Mouse (Mus musculus) R1 (cell line): ENCODE measurements at regions not wholly inside any gene's neighbourhood (a gene's known extent, or its start where the extent isn't known, plus 50 kb on each side); places are given as distances from the start of the nearest gene placed in this dataset.

Experiments used
- DNase-seq: peaks from one replicate; pipeline ENCODE4 v3.0.0-alpha.2; 2018; ENCODE audit warnings: low read depth, low spot score

DNA sequence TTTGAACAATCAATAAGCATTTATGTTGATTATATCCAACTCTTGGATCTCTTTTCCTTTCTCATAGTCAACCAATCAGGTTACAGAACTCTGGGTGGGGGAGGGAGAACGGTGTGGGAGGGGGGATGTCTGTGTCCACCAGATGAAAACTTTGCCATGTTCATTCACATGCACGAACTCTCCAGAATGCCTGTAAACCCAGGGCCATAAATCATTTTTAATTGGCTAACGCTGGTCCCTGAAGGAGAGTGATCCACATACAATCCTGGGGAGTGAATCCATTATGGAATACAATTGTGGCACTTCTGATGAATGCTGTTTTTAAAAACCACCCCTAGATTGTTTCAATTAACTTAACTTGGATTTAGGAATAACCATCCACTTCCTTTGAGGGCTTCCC is 194.1 kb upstream of the Prickle1 start:
- DNase-seq, result no peak

GRCm38 (mm10) chr15:93787361-93787760 is 191.7 kb upstream of the Prickle1 start:
- no peak for DNase-seq

GRCm38 (mm10) chr15:93785846-93786412 is 190.2 kb upstream of the Prickle1 start:
- no peak for DNase-seq

DNA sequence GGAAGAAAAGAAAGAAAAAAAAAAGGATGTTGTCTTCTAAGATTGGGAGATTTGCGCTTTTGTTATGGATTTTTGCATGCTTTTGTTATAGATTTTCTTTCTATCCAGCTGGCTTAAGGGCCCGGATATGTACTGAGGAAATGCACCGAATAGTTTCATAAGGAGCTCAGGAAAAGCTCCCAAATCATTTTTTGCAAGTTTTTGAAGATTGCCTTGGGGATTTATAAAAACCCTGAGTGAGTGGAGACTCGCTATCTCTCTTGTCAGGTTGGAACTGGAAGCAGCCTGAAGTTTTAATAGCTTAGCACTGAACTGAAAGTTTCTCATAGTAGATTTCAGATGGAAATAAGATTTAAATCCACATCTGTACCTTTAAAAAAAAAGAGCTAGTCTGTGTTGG is 188.0 kb upstream of the Prickle1 start:
- DNase-seq, result no peak

DNA sequence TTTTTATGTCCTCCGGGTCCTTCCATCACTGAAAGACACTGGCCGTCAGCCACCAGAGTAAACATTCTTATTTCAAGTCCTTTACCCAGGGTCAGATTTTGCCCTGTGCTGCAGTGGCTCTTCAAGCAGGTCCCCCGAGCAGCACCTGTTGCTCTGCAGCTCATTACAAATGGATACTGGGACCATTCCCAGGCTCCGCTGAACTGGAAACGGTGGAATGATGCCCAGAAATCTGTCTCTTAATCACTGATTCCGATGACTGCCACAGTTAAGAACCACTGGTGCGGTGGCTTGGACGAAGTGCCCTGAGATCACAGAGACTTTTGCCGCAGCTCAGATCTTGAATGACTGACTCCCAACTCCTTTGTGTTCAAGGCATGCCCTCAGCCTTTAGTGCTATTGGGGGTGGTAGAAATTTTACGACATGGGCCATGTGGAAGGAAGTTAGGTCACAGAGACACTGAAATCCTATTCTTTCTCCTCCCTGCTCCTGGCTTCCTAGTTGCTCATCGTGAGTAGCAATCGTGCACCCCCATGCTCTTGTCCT is 179.6 kb upstream of the Prickle1 start:
- no peak for DNase-seq

DNA sequence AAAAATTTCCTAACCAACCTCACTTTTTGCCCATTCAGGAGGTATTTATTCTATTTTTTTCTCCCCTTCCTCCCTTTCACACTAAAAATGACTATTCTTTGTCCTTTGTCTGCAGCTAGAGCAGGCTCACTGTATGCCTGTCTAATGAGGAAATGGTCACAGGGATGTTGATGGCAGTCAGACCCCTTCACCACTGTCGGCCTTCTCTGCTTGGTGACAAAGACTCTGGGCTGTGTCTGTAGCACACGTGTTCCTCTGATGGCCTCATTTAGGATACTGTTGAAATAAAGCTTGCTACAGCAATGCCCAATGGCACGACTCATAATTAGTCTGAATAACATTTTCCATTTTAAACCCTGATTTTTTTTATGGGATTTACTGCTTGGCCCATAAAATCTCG is 178.6 kb upstream of the Prickle1 start:
- DNase-seq, result no peak

GRCm38 (mm10) chr15:93766981-93767380 is 171.3 kb upstream of the Prickle1 start:
- no peak for DNase-seq

GRCm38 (mm10) chr15:93763047-93763446 is 167.4 kb upstream of the Prickle1 start:
- DNase-seq, result no peak

DNA sequence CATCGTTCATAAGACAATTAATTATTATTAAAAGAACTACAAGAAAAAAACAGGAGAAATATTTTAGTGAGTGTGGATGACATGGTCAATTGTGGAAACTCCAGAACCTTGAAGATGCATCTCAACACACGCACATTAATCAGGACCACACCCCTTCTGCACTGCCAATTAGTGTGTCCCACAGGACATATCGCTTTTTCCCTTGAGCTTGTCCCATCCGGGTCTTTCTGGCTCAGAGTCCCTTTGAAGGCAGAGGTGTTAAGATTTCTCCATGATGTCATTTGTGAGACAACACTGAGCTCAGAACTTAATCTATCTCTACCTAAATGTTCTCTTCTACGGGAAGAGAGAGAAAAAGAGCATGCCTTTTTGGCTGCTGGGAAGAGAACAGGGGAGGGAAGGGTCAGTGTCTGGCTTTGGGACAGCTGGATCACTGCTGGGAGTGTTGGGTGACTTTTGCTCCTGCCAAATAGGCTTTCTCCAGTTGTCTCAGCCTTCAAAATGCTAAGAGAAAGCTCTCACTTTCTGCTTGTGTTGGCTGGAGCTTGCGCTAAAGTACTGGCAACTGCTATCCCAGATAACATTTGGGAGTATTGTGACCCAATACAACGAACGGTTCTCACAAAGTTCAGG is 162.6 kb upstream of the Prickle1 start:
- no peak for DNase-seq

GRCm38 (mm10) chr15:93755989-93756388 is 160.3 kb upstream of the Prickle1 start:
- DNase-seq, result no peak

DNA sequence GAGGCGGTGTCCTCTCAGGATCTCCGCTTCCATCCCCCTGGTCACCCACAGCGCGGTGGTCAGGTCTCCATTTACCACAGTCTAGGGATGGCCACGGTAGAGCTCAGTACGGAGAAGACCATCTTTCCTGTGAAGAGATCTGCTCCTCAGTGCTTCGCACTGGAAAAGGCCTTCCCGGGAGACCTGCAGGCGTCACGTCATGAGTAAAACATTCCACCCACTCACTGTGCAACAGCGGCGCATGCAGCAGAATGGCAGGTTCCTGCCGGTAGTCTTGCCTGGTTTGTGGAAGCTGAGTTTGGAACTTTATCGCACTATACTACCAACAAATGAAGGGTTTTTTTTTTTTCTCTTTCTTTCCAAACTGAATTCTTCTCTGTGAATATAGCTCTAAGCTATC is 156.1 kb upstream of the Prickle1 start:
- peak; percentile 13 for DNase-seq

DNA sequence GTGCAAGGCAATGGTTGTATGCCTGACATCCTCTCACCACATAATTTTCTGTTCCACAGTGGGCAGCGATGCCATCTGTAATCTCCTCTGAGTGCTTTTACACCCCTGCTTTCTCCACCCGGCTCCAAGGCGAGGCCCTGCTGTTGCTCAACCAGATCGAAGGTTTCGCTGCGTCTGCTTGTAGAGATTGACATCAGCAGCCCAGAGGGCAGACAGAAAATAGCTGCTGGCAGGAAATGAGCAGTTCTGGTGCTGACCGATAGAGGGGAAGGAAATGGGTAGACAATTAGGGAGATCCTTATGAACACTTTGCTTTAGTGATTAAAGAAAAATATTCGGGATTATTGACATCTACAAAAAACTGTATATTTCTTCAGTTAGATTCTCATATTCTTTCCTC is 155.3 kb upstream of the Prickle1 start:
- DNase-seq, result peak; percentile 18

- no peak for DNase-seq
Observed at GRCm38 (mm10) chr15:93744191-93744945, 148.7 kb upstream of the Prickle1 start.

- DNase-seq, result no peak
Observed at GRCm38 (mm10) chr15:93733731-93734510, 138.2 kb upstream of the Prickle1 start.

- DNase-seq, result no peak
Observed at GRCm38 (mm10) chr15:93732825-93733224, 137.1 kb upstream of the Prickle1 start.

DNA sequence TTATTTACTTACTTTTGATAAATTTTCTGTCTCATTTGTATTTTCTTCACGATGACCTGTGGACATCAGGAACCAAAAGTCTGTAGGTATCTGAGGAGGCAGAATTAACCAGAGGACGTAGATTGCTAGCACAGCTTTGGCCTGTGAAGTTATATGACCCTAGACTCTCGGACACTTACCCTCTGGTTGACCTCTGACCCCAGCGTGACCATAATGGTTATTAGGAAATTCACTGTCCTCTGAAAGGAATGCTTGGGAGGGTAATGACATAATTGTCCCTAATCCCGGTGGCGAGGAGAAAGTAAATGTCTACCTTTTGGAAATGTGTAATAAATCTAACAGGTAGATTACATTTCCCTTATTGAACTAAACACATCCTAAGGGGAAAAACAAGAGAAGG is 135.5 kb upstream of the Prickle1 start:
- DNase-seq, result no peak

GRCm38 (mm10) chr15:93715443-93715842 is 119.8 kb upstream of the Prickle1 start:
- no peak for DNase-seq

DNA sequence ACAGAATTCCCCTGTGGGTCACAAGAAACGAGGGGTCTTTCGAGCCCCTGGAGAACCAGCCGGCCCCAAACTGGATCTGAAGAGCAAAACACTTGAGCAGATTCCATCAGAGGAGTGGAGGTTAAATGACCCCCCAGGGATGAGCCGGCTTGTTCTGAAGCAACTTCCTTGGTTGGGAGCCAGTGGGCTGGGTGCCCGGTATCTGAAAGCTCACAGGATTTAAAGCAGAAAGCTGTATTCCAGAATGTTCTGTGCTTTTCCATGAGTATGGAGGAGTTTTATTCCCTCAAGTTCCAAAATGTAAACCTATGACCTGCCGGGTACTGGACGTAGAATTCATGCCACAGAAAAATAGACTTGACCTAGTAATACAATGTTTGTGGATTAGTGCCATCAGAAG is 117.7 kb upstream of the Prickle1 start:
- DNase-seq, result no peak

DNA sequence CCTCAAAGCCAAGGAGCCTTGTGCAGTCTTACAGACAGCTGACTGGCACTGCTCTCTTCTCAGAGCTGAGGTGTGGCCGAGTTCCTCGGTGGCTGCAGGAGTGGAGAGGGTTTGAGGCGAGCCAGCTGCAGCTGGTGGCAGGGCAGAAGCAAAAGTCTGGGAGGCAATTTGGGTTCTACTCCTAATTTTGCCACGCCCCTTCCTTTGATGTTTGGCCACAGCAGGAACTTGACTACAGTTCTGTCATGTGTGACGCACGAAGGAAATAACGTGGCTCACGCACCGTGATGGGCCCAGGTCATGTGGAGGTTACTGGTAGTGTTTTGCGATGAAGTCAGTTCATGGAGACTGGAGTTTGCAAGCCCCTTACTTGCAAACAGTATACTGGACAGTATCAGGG is 116.9 kb upstream of the Prickle1 start:
- no peak for DNase-seq

GRCm38 (mm10) chr15:93711150-93711784 is 115.6 kb upstream of the Prickle1 start:
- DNase-seq, result no peak

DNA sequence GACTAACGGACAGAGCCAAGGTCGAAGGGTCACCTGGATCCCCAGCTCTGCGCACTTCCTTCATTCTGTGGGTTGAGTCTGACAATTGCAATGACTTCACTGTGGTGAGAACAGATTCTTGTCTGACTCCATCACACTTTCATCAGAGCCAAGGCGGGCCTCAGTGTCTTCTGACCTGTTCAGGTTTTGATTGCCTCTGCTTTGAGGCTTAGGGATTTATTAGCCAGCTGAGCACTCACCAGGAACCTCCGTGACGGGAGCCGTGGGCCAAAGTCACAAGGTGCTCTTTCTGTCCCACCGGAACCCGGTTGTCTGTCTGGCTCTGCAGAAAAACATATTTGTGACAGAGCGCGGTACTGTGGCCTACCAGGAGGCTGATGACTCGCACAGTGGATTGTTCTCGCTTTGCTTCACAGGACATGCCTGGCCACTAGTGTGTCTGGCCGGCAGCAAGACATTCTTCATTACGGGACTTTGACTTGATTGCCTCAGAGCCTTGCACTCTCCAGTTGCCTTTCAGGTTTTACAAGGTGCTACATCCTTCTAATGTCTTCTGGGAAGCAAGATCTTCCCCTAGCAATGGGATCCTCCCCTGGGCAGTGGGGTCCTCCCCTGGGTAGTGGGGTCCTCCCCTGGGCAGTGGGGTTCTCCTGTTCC is 114.9 kb upstream of the Prickle1 start:
- DNase-seq, result no peak
